Mouse (Mus musculus): Measurements from ENCODE around the gene Uvssa.

Gene Uvssa

DNA sequence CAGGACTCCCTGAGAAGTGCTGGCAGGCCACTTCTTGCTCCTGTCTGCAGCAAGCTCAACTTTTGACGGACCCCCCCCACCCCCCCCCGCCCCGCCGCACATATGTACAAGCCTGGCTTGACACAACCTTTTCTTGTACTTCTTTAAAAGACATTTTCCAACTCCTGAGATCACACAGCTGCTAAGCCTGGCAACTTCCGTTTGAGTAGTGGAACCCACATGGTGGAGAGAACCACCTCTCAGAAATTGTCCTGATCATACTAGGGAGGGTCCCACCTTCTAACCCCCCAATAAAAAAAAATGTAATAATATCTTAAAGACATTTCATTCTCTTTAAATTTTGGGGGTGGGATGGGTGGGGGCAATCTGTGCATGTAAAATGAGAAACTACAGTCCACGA, 1.2 kb upstream of the Uvssa start:
- DNase-seq = no peak

DNA sequence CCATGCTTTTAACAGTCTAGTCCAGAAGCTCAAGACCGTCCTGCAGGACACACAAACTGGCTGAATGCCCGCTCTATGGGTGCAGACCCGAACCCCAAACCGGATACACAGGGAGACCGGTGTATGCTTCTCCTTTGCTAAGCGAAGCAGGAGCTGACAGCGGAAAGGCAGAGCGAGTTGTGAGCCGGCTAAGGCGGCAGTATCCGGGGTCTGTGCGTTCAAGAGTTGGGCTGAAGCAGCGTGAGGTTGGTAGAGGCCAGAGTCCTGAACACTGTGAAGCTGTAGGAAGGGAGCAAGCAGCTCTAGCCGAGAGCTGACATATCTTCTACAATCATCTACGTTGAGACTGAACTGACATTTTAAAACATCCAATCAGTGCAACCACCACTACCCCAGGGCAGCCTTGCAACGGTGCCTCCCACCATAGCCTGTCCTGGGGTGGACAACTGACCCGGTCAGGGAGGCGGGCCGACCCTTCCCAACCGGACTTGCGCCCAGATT, 498 bp upstream of the Uvssa start:
- DNase-seq = no peak

DNA sequence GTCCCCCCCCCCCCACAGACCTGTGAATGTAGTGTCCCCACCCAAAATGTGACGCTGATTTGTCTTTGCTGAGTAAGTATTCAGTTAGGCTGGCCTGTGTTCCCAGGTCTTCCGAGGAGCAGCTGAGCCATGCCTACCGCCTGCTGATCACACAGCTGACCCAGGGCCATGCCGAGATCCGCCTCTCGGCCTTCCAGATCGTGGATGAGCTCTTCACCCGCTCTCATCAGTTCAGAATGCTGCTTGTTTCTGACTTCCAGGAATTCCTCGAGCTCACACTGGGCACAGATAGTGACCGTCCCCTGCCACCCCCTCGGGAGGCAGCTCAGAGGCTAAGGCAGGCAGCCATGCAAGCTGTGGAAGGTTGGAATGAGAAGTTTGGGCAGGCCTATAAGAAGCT, 9.2 kb downstream of the Uvssa start:
- DNase-seq = no peak

DNA sequence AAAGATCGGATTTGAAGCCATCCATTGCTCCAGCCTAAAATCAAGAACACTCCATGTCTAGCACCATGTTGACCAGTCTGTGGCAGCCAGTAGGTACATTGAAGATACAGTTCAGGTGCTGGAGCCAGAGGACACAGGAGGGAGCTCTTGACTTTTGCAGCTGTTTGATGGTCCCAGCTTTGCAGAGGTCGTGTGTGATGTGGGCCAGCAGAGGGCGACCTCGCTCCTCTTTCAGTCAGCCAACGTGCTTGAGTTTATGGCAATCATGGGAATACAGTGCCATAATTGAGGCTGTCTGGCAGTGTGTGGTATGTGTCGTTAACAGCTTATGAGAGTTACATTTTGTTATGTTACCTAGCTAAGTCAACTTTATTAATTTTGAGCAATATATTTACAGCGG, 15.5 kb downstream of the Uvssa start:
- peak; percentile 83 for DNase-seq

DNA sequence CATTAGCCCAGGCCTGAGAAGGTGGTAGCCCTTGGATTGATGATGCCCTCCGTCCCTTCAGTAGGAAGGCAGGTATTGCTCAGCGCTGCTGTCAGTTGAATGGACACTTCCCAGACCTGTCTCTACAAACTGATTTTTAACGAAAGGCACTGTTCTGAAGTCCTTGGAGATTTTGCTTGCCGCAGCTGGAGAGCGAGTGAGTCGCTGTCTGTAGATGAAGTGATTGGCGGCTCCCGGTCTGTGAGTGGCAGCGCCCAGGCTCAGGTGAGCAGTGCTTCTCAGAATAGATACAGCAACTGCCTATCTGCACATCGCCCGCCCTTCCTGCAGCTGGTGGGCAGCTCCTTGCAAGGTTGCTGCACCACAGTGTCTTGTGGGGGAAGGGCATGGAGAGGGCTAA, 17.3 kb downstream of the Uvssa start:
- no peak for DNase-seq

DNA sequence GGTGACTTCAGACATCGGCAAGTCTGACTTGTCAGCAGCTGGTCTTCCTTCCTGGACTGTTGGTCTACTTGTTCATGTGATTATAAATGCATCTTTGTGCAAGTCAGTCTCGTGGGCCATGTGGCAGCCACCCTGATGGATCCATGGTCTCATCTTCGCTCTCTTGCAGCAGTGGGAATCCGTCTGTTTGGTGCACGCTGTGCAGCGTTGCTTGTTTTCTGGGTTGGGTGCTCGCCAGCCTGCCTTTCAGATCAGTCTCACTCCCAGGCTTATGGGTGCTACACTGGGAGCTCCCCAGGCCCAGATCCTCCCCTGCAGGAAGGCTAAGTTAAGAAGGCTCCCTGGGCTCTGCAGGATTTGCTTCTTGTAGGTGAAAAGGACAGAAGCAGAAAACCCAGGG, 18.5 kb downstream of the Uvssa start:
- DNase-seq = no peak

DNA sequence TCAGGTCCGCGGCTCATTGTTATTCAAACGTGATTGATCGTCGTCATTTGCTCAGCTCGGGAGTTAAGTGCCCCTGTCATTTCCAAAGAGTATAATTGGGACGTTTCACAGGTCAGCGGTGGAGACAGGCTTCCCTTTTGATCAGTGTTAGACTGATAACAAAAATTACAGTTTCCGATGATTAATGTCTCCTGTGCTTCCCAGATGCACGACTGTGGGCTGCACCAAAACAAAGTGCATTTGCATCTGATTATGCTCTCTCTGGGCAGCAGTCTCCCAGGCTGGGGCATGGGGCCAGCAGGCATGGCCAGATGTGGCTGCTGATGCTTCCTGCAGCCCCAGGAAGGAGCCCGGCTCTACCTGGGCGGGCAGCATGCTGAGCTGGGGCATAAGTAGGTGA, 22.5 kb downstream of the Uvssa start:
- no peak for DNase-seq

DNA sequence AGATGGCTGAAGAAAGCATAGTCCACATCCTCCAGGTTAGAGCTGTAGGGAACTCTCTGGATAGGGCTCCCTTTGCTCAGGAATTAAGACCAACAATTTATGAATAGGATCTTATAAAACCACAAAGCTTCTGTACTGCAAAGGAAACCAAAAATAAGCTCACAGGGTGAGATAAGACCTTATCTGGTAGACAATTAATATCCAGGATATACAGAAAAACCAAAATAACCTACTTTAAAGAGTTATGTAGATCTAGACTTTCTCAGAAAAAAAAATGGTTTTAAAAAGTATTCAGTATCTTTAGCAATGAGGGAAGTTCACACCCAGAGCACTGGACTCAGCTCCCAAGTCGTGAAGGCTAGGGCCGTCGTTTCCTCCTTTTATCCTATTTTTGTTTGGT, 42.0 kb downstream of the Uvssa start:
- DNase-seq = no peak

DNA sequence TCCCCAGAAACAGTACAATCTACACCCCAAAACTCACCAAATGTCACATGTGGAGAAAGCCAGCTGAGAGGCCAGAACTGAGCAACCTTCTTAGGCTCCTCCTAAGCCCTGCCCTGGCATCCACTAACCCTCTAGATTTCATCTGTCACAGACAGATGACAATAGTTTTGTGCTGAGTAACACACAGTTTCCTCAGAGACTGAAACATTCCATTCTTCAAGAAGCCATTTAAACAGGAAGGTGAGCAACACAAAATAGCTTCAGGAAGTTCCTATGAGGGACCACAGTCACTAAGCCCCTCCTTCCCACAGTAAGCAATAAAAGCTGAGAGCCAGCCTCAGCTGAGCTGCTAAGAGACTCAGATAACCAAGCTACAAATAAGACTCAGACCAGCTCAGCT, 49.1 kb downstream of the Uvssa start:
- DNase-seq = no peak

DNA sequence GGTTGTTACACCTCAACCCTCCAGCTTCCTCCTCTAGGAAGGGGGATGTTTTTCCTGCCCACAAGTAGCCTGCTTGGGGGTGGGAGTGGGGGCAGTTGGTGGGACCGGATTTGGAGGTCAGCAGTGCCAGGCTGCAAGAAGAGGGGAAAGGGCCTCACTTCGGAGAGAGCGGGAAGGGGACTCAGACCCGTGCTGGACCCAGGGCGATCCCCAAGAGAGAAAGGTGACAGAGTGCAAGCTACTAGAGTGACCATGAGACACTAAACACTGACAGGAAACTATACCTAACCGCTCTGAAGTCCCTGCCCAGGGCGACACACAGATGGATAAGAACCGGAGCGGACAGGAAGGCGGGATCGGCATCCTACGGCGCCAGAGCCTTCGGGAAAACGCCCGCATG, 51.8 kb downstream of the Uvssa start:
- no peak for DNase-seq

DNA sequence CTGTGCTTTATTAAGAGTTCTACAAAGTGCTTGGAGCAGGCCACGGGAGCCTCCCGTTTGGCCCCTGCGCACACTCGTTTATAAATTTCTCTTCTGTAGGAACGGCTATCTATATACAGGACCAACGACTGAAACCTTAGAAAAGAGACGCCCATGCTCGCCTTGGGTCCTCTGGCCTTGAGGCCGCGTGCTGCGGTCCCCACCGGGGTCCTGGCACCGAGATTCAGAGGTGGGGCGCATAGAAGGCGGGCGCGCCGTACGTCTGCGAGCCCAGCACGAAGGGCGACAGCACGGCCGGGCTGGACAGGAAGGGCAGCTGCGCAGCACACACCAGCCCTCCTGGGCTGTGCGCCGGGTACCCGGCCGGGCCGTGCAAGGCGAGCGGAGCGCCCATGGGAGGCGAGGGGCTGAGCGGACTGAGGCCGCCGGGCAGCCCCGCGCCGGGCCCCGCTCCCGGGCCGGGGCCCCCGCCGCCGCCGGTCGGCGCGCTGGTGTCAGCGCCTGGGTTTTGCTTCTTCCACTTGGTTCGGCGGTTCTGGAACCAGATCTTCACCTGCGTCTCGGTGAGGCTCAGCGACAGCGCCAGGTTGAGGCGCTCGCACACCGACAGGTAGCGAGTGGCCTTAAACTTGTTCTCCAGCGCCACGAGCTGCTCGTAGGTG, 52.3 kb downstream of the Uvssa start:
- no peak for DNase-seq

DNA sequence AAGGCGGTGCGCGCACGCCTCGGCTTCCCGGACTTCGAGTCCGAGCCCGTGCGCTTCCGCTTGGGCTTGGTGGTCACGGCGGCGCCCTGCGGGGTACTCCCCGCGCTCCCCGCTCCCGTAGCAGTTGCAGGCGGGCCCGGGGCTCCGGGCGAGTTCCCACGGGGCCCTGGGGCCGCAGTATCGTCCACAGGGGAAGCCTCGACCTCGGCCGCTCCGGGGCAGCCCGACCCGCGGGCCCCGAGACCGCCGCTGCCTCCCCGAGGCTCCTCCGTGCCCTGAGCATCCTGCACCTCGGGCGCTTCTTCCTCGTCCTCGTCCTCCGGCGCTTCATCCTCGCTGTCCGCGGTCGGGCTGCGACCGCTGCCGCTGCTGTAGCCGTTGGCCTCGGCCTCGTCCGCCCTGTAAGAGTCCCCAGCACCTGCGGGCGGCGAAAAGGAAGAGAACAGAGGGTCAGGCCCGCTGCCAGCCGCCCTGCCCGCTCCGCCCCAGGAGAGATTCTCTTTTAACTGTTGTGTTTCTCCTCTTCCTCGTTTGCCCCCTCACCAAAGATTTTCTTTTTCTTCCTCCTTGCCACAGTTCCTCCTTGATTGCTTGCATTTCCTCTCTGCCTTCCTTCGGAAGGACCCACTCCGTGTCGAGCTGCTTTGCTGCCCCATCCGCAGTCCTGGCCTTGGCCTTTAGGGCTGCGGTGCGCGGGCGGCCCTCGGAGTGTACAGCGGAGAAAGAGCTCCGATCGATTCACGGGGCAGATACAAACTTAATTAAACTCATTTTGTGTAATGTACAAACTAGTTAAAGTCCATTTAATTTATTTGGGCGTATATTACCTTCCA, 53.0 kb downstream of the Uvssa start:
- DNase-seq = no peak

DNA sequence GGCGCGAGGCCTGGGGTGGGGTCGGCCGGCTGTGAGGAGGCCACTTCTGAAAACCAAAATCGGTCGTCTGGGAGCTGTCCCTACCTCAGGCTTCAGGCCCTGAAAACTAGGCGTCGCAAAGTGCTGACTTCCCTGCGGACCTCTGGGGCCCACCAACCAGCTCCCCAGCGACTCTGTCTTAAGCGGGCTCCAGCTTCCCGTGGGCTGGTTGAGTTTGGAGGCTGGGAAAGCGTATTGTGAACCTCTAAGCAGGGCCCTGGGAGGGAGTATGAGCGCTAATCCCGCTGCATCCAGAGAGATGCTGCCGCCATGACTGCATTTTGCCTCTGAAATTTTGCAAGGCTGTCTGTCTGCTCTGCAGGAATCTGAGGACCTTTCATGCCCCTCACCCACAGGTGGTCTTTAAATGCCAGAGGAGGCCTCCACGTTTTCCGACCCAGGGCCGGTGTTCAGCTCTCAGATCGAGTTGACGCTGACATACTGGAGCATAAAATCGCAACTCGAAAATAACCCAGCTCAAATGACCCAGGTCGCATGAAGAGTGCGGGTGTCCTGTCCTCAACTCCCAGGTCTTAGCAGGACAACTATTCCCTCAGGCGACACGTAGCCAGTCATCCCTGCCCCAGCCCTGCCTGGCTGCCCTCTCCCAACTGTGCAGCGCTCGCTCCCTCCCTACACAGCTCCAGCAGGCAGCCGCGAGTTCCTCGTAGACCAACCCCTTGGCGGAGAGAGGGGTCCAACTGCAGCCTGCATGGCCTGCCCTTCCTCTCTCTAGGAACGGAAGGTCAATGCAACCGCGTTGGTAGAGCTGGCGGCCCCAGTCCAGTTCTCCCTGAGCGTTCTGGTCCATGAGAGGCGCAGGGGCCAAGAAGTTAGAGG, 53.9 kb downstream of the Uvssa start:
- no peak for DNase-seq

DNA sequence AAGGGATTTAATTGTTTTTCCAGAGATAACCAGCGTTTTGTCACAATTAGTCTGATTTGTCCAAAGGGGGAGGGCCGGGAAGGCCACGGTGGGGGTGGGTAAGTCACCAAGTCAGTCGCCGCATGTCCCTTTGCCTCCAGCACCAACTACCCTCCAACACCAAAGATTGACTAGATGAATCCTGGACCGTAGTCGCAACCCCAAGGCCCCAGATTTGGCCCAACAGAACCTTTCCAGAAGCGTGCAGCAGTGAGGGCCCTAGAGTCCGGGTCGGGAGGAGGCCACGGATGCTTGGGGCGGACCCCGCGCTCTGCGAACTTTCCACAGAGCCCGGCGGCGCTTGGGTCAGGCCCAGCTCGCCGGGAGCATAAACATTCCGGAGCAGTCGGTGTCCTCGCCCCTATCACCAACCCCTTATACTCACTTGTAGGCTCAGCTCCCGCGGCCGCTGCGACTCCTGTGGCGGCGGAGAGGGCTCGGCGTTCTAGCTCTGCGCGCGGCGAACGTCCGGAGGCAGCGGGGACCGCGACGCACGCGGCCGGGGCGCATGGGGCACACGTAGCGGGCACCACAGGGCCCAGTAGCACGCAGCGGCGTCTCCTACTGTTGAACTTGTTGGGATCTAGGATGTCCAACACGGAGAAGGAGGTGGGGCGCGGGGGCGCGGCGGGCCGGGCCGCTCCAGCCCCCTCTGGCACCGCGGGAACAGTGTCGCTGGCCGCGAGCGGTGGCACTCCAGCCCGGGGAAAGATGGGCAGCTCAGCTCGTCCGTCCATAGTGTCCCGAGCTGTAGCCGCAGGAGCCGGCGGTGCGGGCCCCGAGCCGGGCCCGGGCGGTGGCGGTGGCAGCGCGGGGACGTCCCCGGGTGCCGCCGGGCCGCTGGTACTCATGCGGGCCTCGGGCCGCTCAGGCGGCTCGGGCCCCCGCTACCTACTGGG, 55.1 kb downstream of the Uvssa start, which contains the start of gene Nkx1-1:
Gene Nkx1-1, minus strand, starts transcription at position 776 of the 938 bp plus-strand sequence.
- DNase-seq = no peak

DNA sequence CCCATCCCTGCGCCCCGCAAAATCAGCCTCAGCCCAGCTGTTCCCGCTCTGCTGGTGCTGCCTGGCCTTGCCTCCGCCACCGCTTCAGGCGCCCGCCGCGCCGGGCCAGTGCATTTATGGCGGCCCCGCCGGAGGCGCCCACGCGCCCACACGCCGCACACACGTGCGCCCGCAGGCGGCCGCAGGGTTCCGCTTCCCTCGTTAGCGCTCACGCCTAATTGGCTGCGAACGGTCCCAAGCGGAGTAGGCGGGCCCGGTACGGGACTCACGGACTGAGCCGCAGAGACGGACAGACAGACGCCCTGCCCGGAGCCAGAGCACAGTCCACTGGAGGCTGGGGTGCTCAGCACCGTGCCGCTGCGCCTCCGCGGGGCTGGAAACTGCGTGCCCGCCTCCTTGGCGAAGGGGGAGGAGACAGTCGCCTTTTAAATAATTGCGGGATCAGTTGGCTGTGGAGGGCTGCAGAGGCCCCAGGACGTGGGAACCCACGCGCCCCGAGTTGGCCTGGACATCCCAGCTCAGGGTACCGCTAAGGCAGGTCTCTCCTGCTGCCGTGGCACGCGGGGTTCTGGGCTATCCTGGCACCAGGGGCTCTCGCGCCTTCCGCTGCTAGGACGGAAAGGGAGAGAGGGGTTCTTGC, 55.9 kb downstream of the Uvssa start:
- no peak for DNase-seq

DNA sequence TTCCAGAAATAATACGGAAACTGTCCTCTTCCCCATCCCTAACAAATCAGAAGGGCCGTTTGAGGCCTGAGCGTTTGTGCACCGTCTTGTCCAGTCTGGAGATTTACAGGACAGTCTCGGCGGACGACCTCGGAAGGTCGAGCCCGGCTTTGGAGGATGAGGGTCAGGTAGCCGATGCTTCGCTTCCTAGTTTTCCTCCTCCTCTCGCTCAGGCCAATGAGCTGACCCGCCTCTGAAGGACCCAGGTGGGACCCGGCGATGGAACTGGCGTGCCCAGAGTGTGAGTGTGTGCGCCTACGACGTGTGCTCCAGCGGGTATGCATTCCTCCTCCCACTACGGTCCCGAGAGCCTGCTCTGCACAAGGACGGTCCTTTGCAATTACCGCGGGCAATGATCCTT, 56.8 kb downstream of the Uvssa start:
- no peak for DNase-seq

DNA sequence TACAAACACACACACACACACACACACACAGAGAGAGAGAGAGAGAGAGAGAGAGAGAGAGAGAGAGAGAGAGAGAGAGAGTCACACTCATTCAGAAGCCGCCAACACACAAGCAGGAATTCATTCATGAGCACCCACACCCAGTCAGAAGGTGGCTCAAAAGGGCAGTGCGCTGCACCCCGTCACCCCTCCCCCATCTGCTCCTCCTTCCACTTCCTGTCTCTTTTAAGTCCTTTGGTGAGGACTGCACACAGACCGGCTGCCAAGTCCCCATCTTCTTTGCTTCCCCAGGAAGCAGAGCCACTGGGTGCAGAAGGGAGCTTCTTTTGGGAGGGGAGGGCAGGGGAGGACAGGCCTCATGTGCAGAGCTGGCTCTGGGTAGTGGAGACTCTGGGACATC, 57.6 kb downstream of the Uvssa start:
- no peak for DNase-seq

DNA sequence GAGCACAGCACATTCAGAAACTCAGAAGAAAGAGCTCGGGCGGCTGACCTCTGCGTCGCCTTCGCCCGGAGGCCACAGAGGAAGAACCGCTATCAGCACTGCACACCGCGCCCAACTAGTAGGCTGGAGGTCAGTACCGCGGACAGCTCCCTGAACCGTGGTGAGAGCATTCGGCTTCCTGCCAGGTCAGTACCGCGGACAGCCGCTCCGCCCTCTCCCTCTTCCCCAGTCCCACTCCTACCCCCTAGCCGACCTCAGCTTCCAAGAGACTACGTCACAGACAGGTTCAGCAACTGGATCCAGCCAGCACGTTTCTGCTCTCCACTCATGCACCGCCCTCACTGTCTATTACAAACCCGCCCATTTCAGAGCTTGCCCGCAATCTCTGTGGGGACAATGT, 59.9 kb downstream of the Uvssa start:
- peak; percentile 91 for DNase-seq

DNA sequence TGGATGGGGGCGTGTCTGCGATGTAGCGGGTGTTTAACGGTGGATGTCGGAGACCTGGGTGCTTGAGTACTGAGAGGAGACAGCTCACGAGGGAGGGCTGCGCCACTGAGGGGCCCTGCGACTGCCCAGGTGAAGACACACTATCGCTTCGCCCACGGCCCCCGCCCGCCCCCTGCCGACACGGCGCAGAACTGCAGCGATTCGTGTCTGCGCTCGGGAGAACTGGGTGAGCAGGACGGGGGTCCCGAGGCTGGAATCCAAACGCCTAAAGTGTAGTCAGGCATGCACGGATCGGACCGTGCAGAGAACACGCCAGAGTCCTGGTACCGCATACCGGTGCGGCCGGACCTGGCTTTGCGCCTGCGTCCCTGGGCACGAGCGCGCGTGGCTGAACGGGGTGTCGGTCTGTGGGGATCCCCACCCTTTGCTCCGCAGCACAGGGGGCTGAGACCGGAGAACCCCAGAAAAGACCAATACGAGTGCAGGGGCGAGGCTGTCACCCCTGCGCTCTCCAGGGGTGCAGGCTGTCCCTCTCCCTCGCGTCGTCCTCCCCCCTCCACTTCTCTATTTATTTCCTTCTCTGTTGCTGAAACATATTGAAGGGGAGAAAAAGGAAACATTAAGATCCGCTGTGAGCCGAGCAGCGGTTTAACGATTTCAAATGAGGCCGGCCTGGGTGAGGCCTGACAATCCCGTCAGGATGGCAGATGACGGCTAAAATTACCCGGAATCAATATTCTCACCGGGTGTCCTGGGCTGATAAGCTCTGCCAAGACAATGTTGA, 64.8 kb downstream of the Uvssa start:
- DNase-seq = peak; percentile 27

DNA sequence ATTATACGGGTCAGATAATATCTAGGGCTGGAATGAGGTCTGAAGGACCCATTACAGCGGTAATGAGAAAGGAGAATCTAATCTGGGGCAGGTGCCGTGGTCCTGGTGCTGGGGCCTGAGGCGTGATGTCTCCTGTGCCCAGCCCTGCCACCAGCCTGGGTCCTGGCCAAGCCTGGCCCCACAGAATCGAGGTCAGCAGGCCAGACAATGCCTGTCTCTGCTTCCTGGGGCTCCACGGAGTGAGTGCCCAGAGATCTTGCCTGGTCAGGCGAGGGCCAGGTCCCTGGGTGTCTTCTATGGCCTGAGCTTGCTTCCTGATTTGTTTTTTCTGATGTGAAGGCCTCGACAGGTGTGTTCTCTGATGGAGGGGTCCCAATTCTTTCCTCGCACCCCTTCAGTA, 65.4 kb downstream of the Uvssa start:
- DNase-seq = no peak

DNA sequence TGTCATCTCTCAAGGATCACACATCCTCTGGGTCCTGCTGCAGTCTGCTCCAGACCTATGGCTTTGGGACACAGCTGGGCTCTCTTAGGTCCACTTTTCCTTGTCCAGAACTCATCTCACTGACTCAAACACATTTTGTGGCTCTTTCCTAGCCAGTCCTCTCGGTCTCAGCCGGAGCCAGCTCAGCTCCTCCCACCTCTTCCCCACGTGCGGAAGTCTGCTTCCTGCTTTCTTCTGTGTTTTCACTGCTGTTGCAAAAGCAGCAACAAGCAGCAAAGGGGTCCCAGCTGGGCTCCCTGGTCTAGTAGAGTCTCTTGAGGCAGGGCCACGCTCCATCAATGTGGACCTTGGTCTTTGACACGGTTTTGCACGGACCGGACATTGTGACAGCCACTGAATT, 77.4 kb downstream of the Uvssa start:
- DNase-seq = no peak
